In genomic region chr9:32500063-32500462, GRCm38 (mm10) we compare ENCODE assay signal across 10 mouse cellular contexts. TPM values are rescaled to one million over a fixed set of nuclear protein-coding genes. Genes with fewer than 3 reads are reported as not detected.
A peak's percentile ranks its signal among the peaks of the same experiment; 100 is the strongest.
DNase-seq lines count a peak whose midpoint lies in the region; ATAC-seq lines count a peak whose summit lies in the region.
"Had no signal": no experiment of that assay in that cellular context is flagged by ENCODE, and none has a peak within 500 bp of the region (broad histone marks: within the 10 kb centered on the region; RNA-seq: fewer than 3 reads in every experiment).

No protein-coding gene starts in this region.

- H3K9ac ChIP-seq in midbrain, embryonic 11.5 days (ENCODE audit: low read length), result no peak overlapping the region
- no peak overlapping the region for H3K9ac ChIP-seq in midbrain, embryonic 13.5 days (replicated peaks)
- no peak overlapping the region for H3K9ac ChIP-seq in forebrain, embryonic 11.5 days (ENCODE audit: low read length)

- H3K27ac ChIP-seq in midbrain, embryonic 11.5 days (ENCODE audit: low read depth, low read length), result no peak overlapping the region
- H3K27ac ChIP-seq in midbrain, embryonic 13.5 days, result no peak overlapping the region
- H3K27ac ChIP-seq in forebrain, embryonic 11.5 days (ENCODE audit: low read depth, low read length), result no peak overlapping the region

- H3K27me3 ChIP-seq in midbrain, embryonic 11.5 days (ENCODE audit: control insufficient read depth, insufficient read depth, low read length), result no peaks in the 10 kb centered on the region
- H3K27me3 ChIP-seq in midbrain, embryonic 13.5 days, result no peaks in the 10 kb centered on the region
- no peaks in the 10 kb centered on the region for H3K27me3 ChIP-seq in forebrain, embryonic 11.5 days (ENCODE audit: control insufficient read depth, insufficient read depth, low read length)

- DNase-seq in midbrain, embryonic 11.5 days (ENCODE audit: low spot score, missing footprints), result peak; percentile 39
- no peak for DNase-seq in forebrain, embryonic 11.5 days (ENCODE audit: low spot score)
- no peak for DNase-seq in left cerebral cortex, adult 11 months (ENCODE audit: low spot score)
- DNase-seq: cerebellum, adult 11-12 months; heart, postnatal 36 days had no signal

- no peaks in the 10 kb centered on the region for H3K36me3 ChIP-seq in midbrain, embryonic 11.5 days (ENCODE audit: control insufficient read depth, insufficient read depth, low read length)
- H3K36me3 ChIP-seq in midbrain, embryonic 13.5 days, result no peaks in the 10 kb centered on the region
- H3K36me3 ChIP-seq in forebrain, embryonic 11.5 days (ENCODE audit: control insufficient read depth, insufficient read depth, low read length), result no peaks in the 10 kb centered on the region

- no peaks in the 10 kb centered on the region; the same call in 1 of the 2 replicates for H3K4me1 ChIP-seq in midbrain, embryonic 11.5 days (ENCODE audit: control insufficient read depth, insufficient read depth, low read length)
- peaks cover 7% of the 10 kb centered on the region; the same call in 1 of the 2 replicates for H3K4me1 ChIP-seq in midbrain, embryonic 13.5 days (replicated peaks)
- 0 out of 2 replicates have a peak, but pooled peaks cover 1% of the 10 kb centered on the region for H3K4me1 ChIP-seq in forebrain, embryonic 11.5 days (replicated peaks; ENCODE audit: control insufficient read depth, insufficient read depth, low read length)

- H3K9me3 ChIP-seq in midbrain, embryonic 11.5 days (ENCODE audit: control insufficient read depth, low read length), result no peaks in the 10 kb centered on the region
- H3K9me3 ChIP-seq in midbrain, embryonic 13.5 days, result no peaks in the 10 kb centered on the region
- H3K9me3 ChIP-seq in forebrain, embryonic 11.5 days (ENCODE audit: control insufficient read depth, low read length), result no peaks in the 10 kb centered on the region

- no peak overlapping the region for H3K4me3 ChIP-seq in midbrain, embryonic 11.5 days (ENCODE audit: low read depth, low read length)
- H3K4me3 ChIP-seq in midbrain, embryonic 13.5 days (replicated peaks), result no peak overlapping the region
- H3K4me3 ChIP-seq in forebrain, embryonic 11.5 days (ENCODE audit: low read depth, low read length), result no peak overlapping the region

- no peak overlapping the region for H3K4me2 ChIP-seq in midbrain, embryonic 11.5 days
- H3K4me2 ChIP-seq in midbrain, embryonic 13.5 days (replicated peaks), result no peak overlapping the region
- H3K4me2 ChIP-seq in forebrain, embryonic 11.5 days (ENCODE audit: low read depth, low read length, severe bottlenecking), result no peak overlapping the region

- ATAC-seq in midbrain, embryonic 11.5 days (ENCODE audit: low FRiP score), result no peak
- no peak for ATAC-seq in midbrain, embryonic 13.5 days
- peak; percentile 46 for ATAC-seq in CD4-positive, CD25-positive, alpha-beta regulatory T cell, adult 4 months
- ATAC-seq in granulocyte monocyte progenitor cell, adult 5-6 weeks (replicated peaks; ENCODE audit: poor library complexity, severe bottlenecking), result peak; percentile 49
- ATAC-seq in neutrophil, adult 5-6 weeks (ENCODE audit: extremely low read depth, insufficient number of reproducible peaks, low FRiP score, poor library complexity, severe bottlenecking), result peak; percentile 69
- no peak for ATAC-seq in forebrain, embryonic 11.5 days (replicated peaks; ENCODE audit: low FRiP score)
- ATAC-seq: intestine, embryonic 16.5 days had no signal

- 84% methylated on average over 5 of the region's 5 CpGs for WGBS in midbrain, embryonic 11.5 days
- 85% methylated on average over 5 of the region's 5 CpGs for WGBS in midbrain, embryonic 13.5 days
- 76% methylated on average over 5 of the region's 5 CpGs for WGBS in forebrain, embryonic 11.5 days

RNA-seq across cellular contexts. Expression of gene Fli1, which starts 42.6 kb away (rescaled TPM):
- 12.6 and 12.8 TPM in 2 replicates for polyA plus RNA-seq in midbrain, embryonic 11.5 days (2014; fragmentation: Nextera tagmentation; extraction: Ambion mirVana)
- 6.2 and 7.1 TPM in 2 replicates for polyA plus RNA-seq in midbrain, embryonic 13.5 days (2015; fragmentation: Nextera tagmentation; extraction: Ambion mirVana)
- 100 to 1,000 TPM; 105 to 118 TPM for polyA plus RNA-seq in CD4-positive, CD25-positive, alpha-beta regulatory T cell, adult 4 months (2017; shearing (Covaris generic))
- total RNA-seq in granulocyte monocyte progenitor cell, adult 5-6 weeks (2014; fragmentation: Nextera tagmentation), result 63.4 and 68.3 TPM in 2 replicates
- total RNA-seq in granulocyte monocyte progenitor cell, adult 5-6 weeks (2017), result 106 and 109 TPM in 2 replicates
- 203 and 223 TPM in 2 replicates for total RNA-seq in neutrophil, adult 5-6 weeks (2017)
- polyA plus RNA-seq in forebrain, embryonic 11.5 days (2014; fragmentation: Nextera tagmentation; extraction: Ambion mirVana), result 14.3 and 14.7 TPM in 2 replicates

Comparison
In these comparisons a context has a peak if more than half of its experiments do, and no peak if none do; other contexts are left out.
1. ATAC-seq: peak in CD4-positive, CD25-positive, alpha-beta regulatory T cell, adult 4 months (single experiment), granulocyte monocyte progenitor cell, adult 5-6 weeks (single experiment) and neutrophil, adult 5-6 weeks (single experiment); none in midbrain, embryonic 11.5 days (single experiment), midbrain, embryonic 13.5 days (single experiment) and forebrain, embryonic 11.5 days (single experiment).